Mouse (Mus musculus): ENCODE results near the gene Bend4. TPM values are rescaled to one million over a fixed set of nuclear protein-coding genes. Genes with fewer than 3 reads are reported as not detected.

The Bend4 gene
- polyA plus RNA-seq, 1 experiment, result 0.89 TPM

GRCm38 (mm10) chr5:67404380-67404779 lies 23.7 kb downstream of the Bend4 start:
- Histone ChIP-seq H3K4me3 (ENCODE audit: control insufficient read depth, insufficient read depth, low read length) (peak overlapping the region; percentile 48), H3K4me1 (replicated peaks; ENCODE audit: control insufficient read depth, insufficient read depth, low read length) (peaks cover 15% of the 10 kb centered on the region), H3K27ac (ENCODE audit: control insufficient read depth, insufficient read depth, low read length) (peak overlapping the region; percentile 45; the same call in 1 of the 2 replicates), H3K36me3 (ENCODE audit: control insufficient read depth, insufficient read depth, low read length) (no peaks in the 10 kb centered on the region), H3K27me3 (ENCODE audit: control insufficient read depth, insufficient read depth, low read length) (no peaks in the 10 kb centered on the region)
- 8% methylated on average over 7 of the region's 7 CpGs for WGBS
- DNase-seq, result peak; percentile 37
- TF ChIP-seq CTCF (IDR thresholded peaks at IDR 0.05; ENCODE audit: borderline replicate concordance, control insufficient read depth, extremely low read depth, insufficient read depth, low read length, poor library complexity), result no peak
- TF ChIP-seq POLR2A (IDR thresholded peaks at IDR 0.05; ENCODE audit: control insufficient read depth, extremely low read depth, insufficient read depth, low read length, poor library complexity), result peak; percentile 31; the same call in 1 of the 2 replicates

- 52% methylated on average over 9 of the region's 9 CpGs for WGBS
- Histone ChIP-seq H3K27ac (ENCODE audit: control insufficient read depth, insufficient read depth, low read length) (no peak overlapping the region), H3K4me1 (replicated peaks; ENCODE audit: control insufficient read depth, insufficient read depth, low read length) (peaks cover 15% of the 10 kb centered on the region), H3K36me3 (ENCODE audit: control insufficient read depth, insufficient read depth, low read length) (no peaks in the 10 kb centered on the region), H3K4me3 (ENCODE audit: control insufficient read depth, insufficient read depth, low read length) (no peak overlapping the region), H3K27me3 (ENCODE audit: control insufficient read depth, insufficient read depth, low read length) (no peaks in the 10 kb centered on the region)
- TF ChIP-seq CTCF (IDR thresholded peaks at IDR 0.05; ENCODE audit: borderline replicate concordance, control insufficient read depth, extremely low read depth, insufficient read depth, low read length, poor library complexity) (no peak), POLR2A (IDR thresholded peaks at IDR 0.05; ENCODE audit: control insufficient read depth, extremely low read depth, insufficient read depth, low read length, poor library complexity) (no peak)
- no peak for DNase-seq
Observed at GRCm38 (mm10) chr5:67401612-67402011, 26.5 kb downstream of the Bend4 start.

- no peaks in the 10 kb centered on the region for H3K27me3 ChIP-seq (ENCODE audit: control insufficient read depth, insufficient read depth, low read length)
- DNase-seq, result no peak
- H3K36me3 ChIP-seq (ENCODE audit: control insufficient read depth, insufficient read depth, low read length), result no peaks in the 10 kb centered on the region
- H3K4me1 ChIP-seq (replicated peaks; ENCODE audit: control insufficient read depth, insufficient read depth, low read length), result peaks cover 17% of the 10 kb centered on the region
- H3K4me3 ChIP-seq (ENCODE audit: control insufficient read depth, insufficient read depth, low read length), result no peak overlapping the region
- 71% methylated on average over 12 of the region's 12 CpGs for WGBS
- no peak overlapping the region for H3K27ac ChIP-seq (ENCODE audit: control insufficient read depth, insufficient read depth, low read length)
- TF ChIP-seq POLR2A (IDR thresholded peaks at IDR 0.05; ENCODE audit: control insufficient read depth, extremely low read depth, insufficient read depth, low read length, poor library complexity), result no peak
- no peak for TF ChIP-seq CTCF (IDR thresholded peaks at IDR 0.05; ENCODE audit: borderline replicate concordance, control insufficient read depth, extremely low read depth, insufficient read depth, low read length, poor library complexity)
Observed at GRCm38 (mm10) chr5:67400608-67401480, 27.3 kb downstream of the Bend4 start.

DNA sequence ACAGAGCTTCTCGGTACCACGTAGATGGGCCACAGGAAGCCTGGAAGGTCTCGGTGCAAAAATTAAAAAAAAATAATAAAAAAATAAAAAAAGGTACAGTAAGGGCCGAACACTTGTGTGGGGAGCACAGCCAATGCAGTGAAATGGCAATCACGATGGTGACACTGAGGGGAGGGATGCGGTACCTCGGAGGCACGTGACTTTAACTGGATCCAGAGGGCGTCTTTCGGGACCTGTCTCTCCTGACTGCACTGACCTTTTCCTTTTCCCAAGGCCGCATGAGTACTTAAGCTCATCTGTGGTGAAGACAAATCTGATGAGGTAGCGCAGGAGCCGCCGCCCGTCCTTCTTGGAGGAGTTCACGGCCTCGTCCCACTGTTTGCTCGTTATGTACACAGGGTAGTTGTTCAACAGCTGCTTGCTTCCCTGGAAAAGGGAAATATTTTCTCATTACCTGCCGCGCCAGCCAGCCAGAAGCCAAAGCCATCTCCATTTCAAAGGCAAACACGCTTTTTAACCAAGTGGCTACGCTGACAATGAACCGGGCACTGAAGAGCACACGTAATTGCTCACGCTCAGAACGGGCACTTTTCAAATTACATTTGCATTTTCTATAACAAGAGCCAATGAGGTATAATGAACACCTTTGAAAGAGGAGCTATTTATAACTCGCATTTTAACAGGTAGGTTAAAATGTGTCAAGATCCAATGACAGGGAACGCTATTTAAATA lies 28.1 kb downstream of the Bend4 start:
- WGBS, result 98% methylated on average over 28 of the region's 28 CpGs
- DNase-seq, result no peak
- Histone ChIP-seq H3K27ac (ENCODE audit: control insufficient read depth, insufficient read depth, low read length) (no peak overlapping the region), H3K4me3 (ENCODE audit: control insufficient read depth, insufficient read depth, low read length) (no peak overlapping the region), H3K36me3 (ENCODE audit: control insufficient read depth, insufficient read depth, low read length) (no peaks in the 10 kb centered on the region), H3K27me3 (ENCODE audit: control insufficient read depth, insufficient read depth, low read length) (no peaks in the 10 kb centered on the region), H3K4me1 (replicated peaks; ENCODE audit: control insufficient read depth, insufficient read depth, low read length) (peaks cover 21% of the 10 kb centered on the region)
- TF ChIP-seq POLR2A (IDR thresholded peaks at IDR 0.05; ENCODE audit: control insufficient read depth, extremely low read depth, insufficient read depth, low read length, poor library complexity), result no peak
- TF ChIP-seq CTCF (IDR thresholded peaks at IDR 0.05; ENCODE audit: borderline replicate concordance, control insufficient read depth, extremely low read depth, insufficient read depth, low read length, poor library complexity), result no peak

DNA sequence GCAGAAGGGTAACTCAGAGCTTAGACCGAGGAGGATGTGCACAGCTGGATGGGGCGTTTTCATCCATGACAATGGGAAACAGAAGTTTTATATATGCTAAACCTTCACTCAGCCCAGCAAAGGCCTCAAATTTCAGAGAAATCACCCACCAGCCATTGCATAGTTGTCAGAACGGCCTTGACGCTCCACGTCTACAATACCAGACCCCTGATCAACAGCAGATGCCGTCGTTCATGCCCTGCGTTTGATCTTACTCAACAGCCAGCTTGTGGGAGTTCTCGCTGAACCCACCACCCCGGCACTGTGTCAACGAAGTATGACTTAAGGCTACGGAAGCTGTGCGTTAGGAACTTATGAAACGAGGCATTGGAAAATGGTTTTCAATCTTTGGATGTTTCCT lies 30.9 kb downstream of the Bend4 start:
- Histone ChIP-seq H3K27ac (ENCODE audit: control insufficient read depth, insufficient read depth, low read length) (no peak overlapping the region), H3K4me1 (replicated peaks; ENCODE audit: control insufficient read depth, insufficient read depth, low read length) (peaks cover 24% of the 10 kb centered on the region), H3K36me3 (ENCODE audit: control insufficient read depth, insufficient read depth, low read length) (no peaks in the 10 kb centered on the region), H3K27me3 (ENCODE audit: control insufficient read depth, insufficient read depth, low read length) (no peaks in the 10 kb centered on the region), H3K4me3 (ENCODE audit: control insufficient read depth, insufficient read depth, low read length) (no peak overlapping the region)
- DNase-seq, result no peak
- TF ChIP-seq POLR2A (IDR thresholded peaks at IDR 0.05; ENCODE audit: control insufficient read depth, extremely low read depth, insufficient read depth, low read length, poor library complexity) (no peak), CTCF (IDR thresholded peaks at IDR 0.05; ENCODE audit: borderline replicate concordance, control insufficient read depth, extremely low read depth, insufficient read depth, low read length, poor library complexity) (no peak)
- WGBS, result 97% methylated on average over 14 of the region's 14 CpGs

- Histone ChIP-seq H3K27me3 (ENCODE audit: control insufficient read depth, insufficient read depth, low read length) (no peaks in the 10 kb centered on the region), H3K4me1 (replicated peaks; ENCODE audit: control insufficient read depth, insufficient read depth, low read length) (peaks cover 22% of the 10 kb centered on the region), H3K27ac (ENCODE audit: control insufficient read depth, insufficient read depth, low read length) (peak overlapping the region; percentile 46), H3K4me3 (ENCODE audit: control insufficient read depth, insufficient read depth, low read length) (0 out of 2 replicates have a peak overlapping the region, but pooled peaks have one; percentile 2), H3K36me3 (ENCODE audit: control insufficient read depth, insufficient read depth, low read length) (no peaks in the 10 kb centered on the region)
- 8% methylated on average over 11 of the region's 11 CpGs for WGBS
- DNase-seq, result peak; percentile 30
- TF ChIP-seq POLR2A (IDR thresholded peaks at IDR 0.05; ENCODE audit: control insufficient read depth, extremely low read depth, insufficient read depth, low read length, poor library complexity) (no peak), CTCF (IDR thresholded peaks at IDR 0.05; ENCODE audit: borderline replicate concordance, control insufficient read depth, extremely low read depth, insufficient read depth, low read length, poor library complexity) (no peak)
Observed at GRCm38 (mm10) chr5:67395211-67395851, 32.8 kb downstream of the Bend4 start.

Data from thymus, adult 2 months (tissue).